Mouse (Mus musculus): ENCODE measurements around the gene Klrg2. TPM values are rescaled to one million over a fixed set of nuclear protein-coding genes. Genes with fewer than 3 reads are reported as not detected.

Klrg2 gene
- polyA plus RNA-seq, 1 experiment = not detected

- Histone ChIP-seq H3K4me1 (ENCODE audit: control insufficient read depth) (peaks cover 28% of the 10 kb centered on the region), H3K9me3 (ENCODE audit: control insufficient read depth, low read length) (peaks cover 3% of the 10 kb centered on the region; the same call in 1 of the 2 replicates), H3K27me3 (ENCODE audit: control insufficient read depth) (no peaks in the 10 kb centered on the region), H3K4me3 (replicated peaks) (no peak overlapping the region), H3K36me3 (ENCODE audit: control insufficient read depth) (peaks cover 89% of the 10 kb centered on the region)
- TF ChIP-seq TAL1 (IDR thresholded peaks at IDR 0.05; ENCODE audit: low read length) (no peak), GATA1 (IDR thresholded peaks at IDR 0.05; ENCODE audit: low read length) (no peak)
Observed at GRCm38 (mm10) chr6:38622406-38622805, 14.6 kb downstream of the Klrg2 start.

GRCm38 (mm10) chr6:38609892-38610291 lies 27.1 kb downstream of the Klrg2 start:
- Histone ChIP-seq H3K27me3 (ENCODE audit: control insufficient read depth) (no peaks in the 10 kb centered on the region), H3K4me3 (replicated peaks) (no peak overlapping the region), H3K36me3 (ENCODE audit: control insufficient read depth) (peaks cover 93% of the 10 kb centered on the region), H3K9me3 (ENCODE audit: control insufficient read depth, low read length) (no peaks in the 10 kb centered on the region), H3K4me1 (ENCODE audit: control insufficient read depth) (no peaks in the 10 kb centered on the region)
- TF ChIP-seq GATA1 (IDR thresholded peaks at IDR 0.05; ENCODE audit: low read length) (no peak), TAL1 (IDR thresholded peaks at IDR 0.05; ENCODE audit: low read length) (no peak)

GRCm38 (mm10) chr6:38597481-38597880 lies 39.6 kb downstream of the Klrg2 start:
- TF ChIP-seq GATA1 (IDR thresholded peaks at IDR 0.05; ENCODE audit: low read length) = no peak
- no peak for TF ChIP-seq TAL1 (IDR thresholded peaks at IDR 0.05; ENCODE audit: low read length)
- Histone ChIP-seq H3K4me1 (ENCODE audit: control insufficient read depth) (no peaks in the 10 kb centered on the region), H3K4me3 (replicated peaks) (no peak overlapping the region), H3K9me3 (ENCODE audit: control insufficient read depth, low read length) (no peaks in the 10 kb centered on the region), H3K36me3 (ENCODE audit: control insufficient read depth) (peaks cover 96% of the 10 kb centered on the region), H3K27me3 (ENCODE audit: control insufficient read depth) (no peaks in the 10 kb centered on the region)

- Histone ChIP-seq H3K36me3 (ENCODE audit: control insufficient read depth) (peaks cover 96% of the 10 kb centered on the region), H3K9me3 (ENCODE audit: control insufficient read depth, low read length) (no peaks in the 10 kb centered on the region), H3K4me1 (ENCODE audit: control insufficient read depth) (peaks cover 16% of the 10 kb centered on the region), H3K4me3 (replicated peaks) (no peak overlapping the region), H3K27me3 (ENCODE audit: control insufficient read depth) (no peaks in the 10 kb centered on the region)
- TF ChIP-seq TAL1 (IDR thresholded peaks at IDR 0.05; ENCODE audit: low read length) = no peak
- no peak for TF ChIP-seq GATA1 (IDR thresholded peaks at IDR 0.05; ENCODE audit: low read length)
Observed at GRCm38 (mm10) chr6:38581711-38582110, 55.3 kb downstream of the Klrg2 start.

- H3K4me1 ChIP-seq (ENCODE audit: control insufficient read depth) = peaks cover 16% of the 10 kb centered on the region
Observed at GRCm38 (mm10) chr6:38580112-38580857, 56.8 kb downstream of the Klrg2 start.

GRCm38 (mm10) chr6:38576096-38576495 lies 60.9 kb downstream of the Klrg2 start:
- Histone ChIP-seq H3K4me3 (replicated peaks) (no peak overlapping the region), H3K9me3 (ENCODE audit: control insufficient read depth, low read length) (no peaks in the 10 kb centered on the region), H3K36me3 (ENCODE audit: control insufficient read depth) (peaks cover 94% of the 10 kb centered on the region), H3K27me3 (ENCODE audit: control insufficient read depth) (no peaks in the 10 kb centered on the region), H3K4me1 (ENCODE audit: control insufficient read depth) (peaks cover 16% of the 10 kb centered on the region)
- no peak for TF ChIP-seq GATA1 (IDR thresholded peaks at IDR 0.05; ENCODE audit: low read length)
- no peak for TF ChIP-seq TAL1 (IDR thresholded peaks at IDR 0.05; ENCODE audit: low read length)

More at GRCm38 (mm10) chr6:38580112-38580857, 56.8 kb downstream of the Klrg2 start:
- no peak for TF ChIP-seq TAL1 (IDR thresholded peaks at IDR 0.05; ENCODE audit: low read length)
- no peak for TF ChIP-seq GATA1 (IDR thresholded peaks at IDR 0.05; ENCODE audit: low read length)
- peaks cover 95% of the 10 kb centered on the region for H3K36me3 ChIP-seq (ENCODE audit: control insufficient read depth)
- H3K27me3 ChIP-seq (ENCODE audit: control insufficient read depth) = no peaks in the 10 kb centered on the region
- no peaks in the 10 kb centered on the region for H3K9me3 ChIP-seq (ENCODE audit: control insufficient read depth, low read length)
- no peak overlapping the region for H3K4me3 ChIP-seq (replicated peaks)

Other genes with a start within 250 kb of the Klrg2 start
- gene Ubn2, start 203.3 kb downstream of the Klrg2 start, polyA plus RNA-seq (2012) = 0.46 and 0.65 TPM in 2 replicates
- gene Fmc1, start 103.7 kb downstream of the Klrg2 start, polyA plus RNA-seq (2012) = 12.2 and 18.4 TPM in 2 replicates
- 10.0 and 12.5 TPM in 2 replicates for gene Luc7l2, start 85.9 kb downstream of the Klrg2 start, polyA plus RNA-seq (2012)
- 0.05 and 0.12 TPM in 2 replicates for gene Clec2l, start 25.8 kb upstream of the Klrg2 start, polyA plus RNA-seq (2012)
- 0.18 and 0.19 TPM in 2 replicates for gene Tbxas1, start 238.2 kb upstream of the Klrg2 start, polyA plus RNA-seq (2012)
- gene Hipk2, start 238.9 kb upstream of the Klrg2 start, polyA plus RNA-seq (2012) = 16.6 and 18.6 TPM in 2 replicates